Mouse (Mus musculus) neural tube, embryonic 11.5 days (tissue): ENCODE measurements at regions not wholly inside any gene's neighbourhood (a gene's known extent, or its start where the extent isn't known, plus 50 kb on each side); places are given as distances from the start of the nearest gene placed in this dataset.

Source experiments
- ATAC-seq: fragments of 200-750 bp; cut with Nextera tagmentation; 2 replicates; pipeline ENCODE4 v1.8.0; 2017; ENCODE audit warnings: moderate number of reproducible peaks, mild to moderate bottlenecking, moderate TSS enrichment, moderate library complexity; ENCODE audit not compliant: insufficient read depth, low FRiP score, low TSS enrichment
- DNase-seq: peaks from one replicate; pipeline ENCODE4 v3.0.0-alpha.2; 2015; ENCODE audit warnings: low spot score
- H3K27ac ChIP-seq: fragments of 300-500 bp; sonication (generic); 2 replicates; pipeline ENCODE4 v1.5.1; 2014; ENCODE audit warnings: low read depth, mild to moderate bottlenecking, low read length
- H3K27me3 ChIP-seq: fragments of 300-500 bp; sonication (generic); 2 replicates; pipeline ENCODE4 v1.6.1; 2014; ENCODE audit warnings: mild to moderate bottlenecking, low read length, mixed read lengths; ENCODE audit not compliant: control insufficient read depth, insufficient read depth
- H3K36me3 ChIP-seq: fragments of 300-500 bp; sonication (generic); 2 replicates; pipeline ENCODE4 v1.6.1; 2014; ENCODE audit warnings: mild to moderate bottlenecking, low read length, moderate library complexity, mixed read lengths; ENCODE audit not compliant: control insufficient read depth, insufficient read depth
- H3K4me1 ChIP-seq: fragments of 300-500 bp; sonication (generic); 2 replicates; pipeline ENCODE4 v1.6.1; 2014; ENCODE audit warnings: low read length, mixed read lengths; ENCODE audit not compliant: control insufficient read depth, insufficient read depth
- H3K4me2 ChIP-seq: fragments of 300-500 bp; sonication (generic); 2 replicates; pipeline ENCODE4 v1.6.1; 2014; ENCODE audit warnings: low read depth, mild to moderate bottlenecking, moderate library complexity
- H3K4me3 ChIP-seq: fragments of 300-500 bp; sonication (generic); 2 replicates; pipeline ENCODE4 v1.5.1; 2014; ENCODE audit warnings: low read depth, low read length
- H3K9ac ChIP-seq: fragments of 300-500 bp; sonication (generic); 2 replicates; pipeline ENCODE4 v1.6.1; 2014; ENCODE audit warnings: mild to moderate bottlenecking, low read length
- H3K9me3 ChIP-seq: fragments of 300-500 bp; sonication (generic); 2 replicates; pipeline ENCODE4 v1.6.1; 2016; ENCODE audit warnings: low read length; ENCODE audit not compliant: control insufficient read depth
- WGBS: fragments of 180-500 bp; shearing (Covaris S2); extraction: QIAGEN DNeasy Blood & Tissue Kit; methylation state at CpG from one replicate; pipeline ENCODE4 v1.1.7; 2014; 5-methylcytosine and 5-hydroxymethylcytosine counted together

DNA sequence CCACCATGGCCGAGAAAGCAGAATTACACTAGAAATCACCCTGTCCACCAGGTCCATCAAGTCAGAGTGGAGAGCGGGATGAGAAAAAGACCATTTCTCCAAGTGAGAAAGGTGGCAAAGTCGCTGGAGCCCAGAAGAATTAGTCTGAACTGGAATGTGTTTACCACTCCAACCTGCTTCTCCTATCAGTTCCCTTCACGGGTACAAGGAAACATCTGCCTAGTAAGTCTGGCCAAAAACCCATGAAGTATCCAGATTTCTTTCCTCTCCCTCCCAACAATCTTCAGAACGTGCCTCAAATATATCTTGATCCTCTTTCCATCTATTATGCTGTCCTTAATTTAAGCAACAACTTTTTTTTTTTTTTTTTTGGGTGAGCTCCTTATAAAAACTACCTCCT lies 94.2 kb upstream of the Jun start:
- Histone ChIP-seq H3K27ac (no peak overlapping the region), H3K9me3 (no peaks in the 10 kb centered on the region), H3K36me3 (no peaks in the 10 kb centered on the region), H3K4me3 (no peak overlapping the region), H3K4me1 (no peaks in the 10 kb centered on the region), H3K9ac (no peak overlapping the region), H3K4me2 (no peak overlapping the region), H3K27me3 (no peaks in the 10 kb centered on the region)
- WGBS = 86% methylated on average over 5 of the region's 5 CpGs
- no peak for ATAC-seq
- DNase-seq = no peak

DNA sequence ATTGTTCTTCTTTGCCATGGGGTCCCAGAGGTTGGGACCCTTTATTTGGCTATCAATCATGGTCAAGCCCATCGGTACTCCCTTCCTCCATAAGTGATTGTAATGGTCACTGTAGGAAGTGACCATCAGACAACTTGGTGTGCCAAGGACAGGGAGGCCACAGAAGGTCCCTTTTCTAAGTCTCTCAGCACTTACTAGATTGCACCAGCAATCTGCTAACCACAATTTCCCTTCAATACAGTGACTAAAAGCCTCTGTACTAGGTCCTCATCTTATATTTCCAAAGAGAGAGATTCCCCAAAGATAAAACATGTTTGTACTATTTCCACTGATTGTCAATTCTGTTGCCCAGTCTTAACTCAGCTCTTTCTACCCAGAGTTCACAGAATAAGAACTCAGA lies 96.6 kb upstream of the Jun start:
- H3K4me2 ChIP-seq = no peak overlapping the region
- no peaks in the 10 kb centered on the region for H3K9me3 ChIP-seq
- 70% methylated on average over 1 of the region's 1 CpGs for WGBS
- no peak for ATAC-seq
- no peaks in the 10 kb centered on the region for H3K27me3 ChIP-seq
- no peak overlapping the region for H3K27ac ChIP-seq
- no peak for DNase-seq
- H3K36me3 ChIP-seq = no peaks in the 10 kb centered on the region
- no peak overlapping the region for H3K9ac ChIP-seq
- no peak overlapping the region for H3K4me3 ChIP-seq
- H3K4me1 ChIP-seq = peaks cover 1% of the 10 kb centered on the region

- no peak for DNase-seq
- Histone ChIP-seq H3K9ac (no peak overlapping the region), H3K27ac (no peak overlapping the region), H3K27me3 (no peaks in the 10 kb centered on the region), H3K9me3 (no peaks in the 10 kb centered on the region), H3K4me1 (peaks cover 7% of the 10 kb centered on the region), H3K4me3 (no peak overlapping the region), H3K4me2 (no peak overlapping the region), H3K36me3 (no peaks in the 10 kb centered on the region)
- 88% methylated on average over 8 of the region's 8 CpGs for WGBS
- ATAC-seq = no peak
Observed at GRCm38 (mm10) chr4:95151678-95152077, 99.7 kb upstream of the Jun start.

DNA sequence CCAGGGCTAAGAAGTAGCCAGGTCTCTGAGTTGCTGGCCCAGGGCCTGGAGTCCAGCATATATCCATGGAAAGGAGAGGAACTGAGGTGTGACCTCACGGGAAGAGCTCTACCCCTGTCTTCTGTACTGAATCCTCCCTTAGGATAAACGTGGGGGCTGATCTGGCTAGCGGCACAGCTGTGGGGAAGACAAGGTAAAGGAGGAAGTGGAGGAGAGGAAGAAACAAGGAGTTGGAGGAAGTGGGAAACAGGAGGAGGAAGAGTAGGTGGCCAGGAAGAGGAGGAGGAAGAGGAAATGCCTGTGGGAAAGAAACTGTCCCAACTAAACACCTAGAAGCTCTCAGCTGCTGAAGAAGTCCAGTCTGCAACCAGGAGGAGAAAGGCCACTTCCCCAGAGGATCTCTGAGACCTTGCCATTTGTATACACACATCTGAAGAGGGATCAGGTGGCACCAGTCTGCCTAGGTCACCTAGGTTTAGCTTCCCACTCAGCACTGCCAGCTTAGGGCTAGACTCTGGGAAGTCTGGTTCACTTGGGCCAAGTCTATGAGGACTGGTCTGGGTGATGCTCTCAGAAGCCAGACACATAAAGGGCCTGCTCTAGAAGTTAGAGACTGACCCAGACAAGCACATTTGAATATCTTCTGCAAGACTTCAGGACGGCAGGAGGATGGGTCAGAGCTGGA lies 100.6 kb upstream of the Jun start:
- Histone ChIP-seq H3K9ac (no peak overlapping the region), H3K4me1 (peaks cover 7% of the 10 kb centered on the region), H3K9me3 (no peaks in the 10 kb centered on the region), H3K27ac (no peak overlapping the region), H3K27me3 (no peaks in the 10 kb centered on the region), H3K36me3 (no peaks in the 10 kb centered on the region), H3K4me3 (no peak overlapping the region), H3K4me2 (no peak overlapping the region)
- 77% methylated on average over 4 of the region's 4 CpGs for WGBS
- no peak for DNase-seq
- ATAC-seq = no peak

DNA sequence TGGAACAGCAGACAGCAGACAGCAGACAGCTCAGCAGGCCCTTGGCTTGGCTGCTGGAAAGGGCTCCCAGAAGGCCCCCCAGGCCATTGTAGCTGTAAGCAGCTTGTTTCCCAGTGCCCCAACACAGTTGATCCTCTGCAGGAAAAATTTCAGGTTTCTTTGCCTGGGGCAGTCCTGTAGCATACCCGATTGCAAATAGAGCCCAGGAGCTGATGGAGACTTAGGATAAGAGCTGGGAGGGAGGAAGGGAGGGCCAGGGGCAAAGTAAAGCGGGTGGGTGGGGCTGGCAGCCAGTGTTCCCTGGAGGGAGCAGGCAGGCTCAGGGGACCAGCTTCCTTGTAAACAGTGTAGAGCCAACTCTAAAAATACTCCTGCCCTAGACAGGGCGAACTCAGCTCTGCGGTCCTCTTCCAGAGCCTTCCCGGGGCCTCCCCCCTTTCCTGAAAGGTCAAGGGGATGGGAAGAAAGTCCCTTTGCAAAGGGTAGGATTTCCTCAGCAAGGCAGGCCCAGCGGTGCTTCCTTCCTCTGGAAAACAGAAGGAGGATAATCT lies 101.8 kb upstream of the Jun start:
- H3K4me1 ChIP-seq = peaks cover 7% of the 10 kb centered on the region
- WGBS = 35% methylated on average over 6 of the region's 6 CpGs
- H3K27ac ChIP-seq = no peak overlapping the region
- no peaks in the 10 kb centered on the region for H3K27me3 ChIP-seq
- no peak overlapping the region for H3K4me3 ChIP-seq
- no peak for DNase-seq
- H3K9me3 ChIP-seq = no peaks in the 10 kb centered on the region
- H3K4me2 ChIP-seq = no peak overlapping the region
- H3K36me3 ChIP-seq = no peaks in the 10 kb centered on the region
- ATAC-seq = no peak
- H3K9ac ChIP-seq = no peak overlapping the region

GRCm38 (mm10) chr4:95154377-95154776 lies 102.4 kb upstream of the Jun start:
- H3K27me3 ChIP-seq = no peaks in the 10 kb centered on the region
- DNase-seq (no peak), ATAC-seq (no peak)
- H3K9me3 ChIP-seq = no peaks in the 10 kb centered on the region
- peaks cover 7% of the 10 kb centered on the region for H3K4me1 ChIP-seq
- no peak overlapping the region for H3K27ac ChIP-seq
- 72% methylated on average over 14 of the region's 14 CpGs for WGBS
- no peak overlapping the region for H3K4me2 ChIP-seq
- no peak overlapping the region for H3K4me3 ChIP-seq
- no peak overlapping the region for H3K9ac ChIP-seq
- H3K36me3 ChIP-seq = no peaks in the 10 kb centered on the region

- DNase-seq (no peak), ATAC-seq (no peak)
- no peak overlapping the region for H3K4me3 ChIP-seq
- H3K4me2 ChIP-seq = no peak overlapping the region
- H3K9me3 ChIP-seq = no peaks in the 10 kb centered on the region
- no peaks in the 10 kb centered on the region for H3K27me3 ChIP-seq
- no peak overlapping the region for H3K27ac ChIP-seq
- WGBS = 85% methylated on average over 2 of the region's 2 CpGs
- no peak overlapping the region for H3K9ac ChIP-seq
- H3K4me1 ChIP-seq = peaks cover 7% of the 10 kb centered on the region
- H3K36me3 ChIP-seq = no peaks in the 10 kb centered on the region
Observed at GRCm38 (mm10) chr4:95155178-95155577, 103.2 kb upstream of the Jun start.

DNA sequence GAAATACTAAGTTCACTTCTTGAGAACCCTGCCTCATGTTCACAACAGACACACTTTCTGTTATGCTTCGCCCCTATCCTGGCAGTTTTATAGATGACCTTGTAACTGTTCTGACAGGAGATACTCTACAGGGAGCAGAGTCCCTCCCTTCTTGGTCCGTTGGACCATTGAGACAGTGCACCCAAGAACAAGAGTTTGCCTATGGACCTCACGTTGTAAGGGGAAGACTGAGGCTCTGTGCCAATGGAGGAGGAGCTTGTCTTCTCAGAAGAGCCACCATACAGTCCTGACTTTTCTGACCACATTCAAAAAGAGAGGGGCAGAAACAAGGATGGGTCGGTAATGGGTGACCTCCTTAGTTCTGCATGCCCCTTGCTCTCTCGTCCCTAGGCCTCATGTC lies 103.8 kb upstream of the Jun start:
- Histone ChIP-seq H3K27me3 (no peaks in the 10 kb centered on the region), H3K4me2 (no peak overlapping the region), H3K36me3 (no peaks in the 10 kb centered on the region), H3K9me3 (no peaks in the 10 kb centered on the region), H3K27ac (no peak overlapping the region), H3K9ac (no peak overlapping the region), H3K4me1 (peaks cover 7% of the 10 kb centered on the region), H3K4me3 (no peak overlapping the region)
- ATAC-seq (no peak), DNase-seq (no peak)
- 90% methylated on average over 5 of the region's 5 CpGs for WGBS

GRCm38 (mm10) chr4:95156451-95157271 lies 104.6 kb upstream of the Jun start:
- no peak overlapping the region for H3K9ac ChIP-seq
- no peaks in the 10 kb centered on the region for H3K36me3 ChIP-seq
- DNase-seq (no peak), ATAC-seq (no peak)
- H3K4me1 ChIP-seq = peaks cover 7% of the 10 kb centered on the region
- H3K4me2 ChIP-seq = no peak overlapping the region
- H3K4me3 ChIP-seq = no peak overlapping the region
- H3K27me3 ChIP-seq = no peaks in the 10 kb centered on the region
- H3K27ac ChIP-seq = no peak overlapping the region
- H3K9me3 ChIP-seq = no peaks in the 10 kb centered on the region
- WGBS = 61% methylated on average over 5 of the region's 5 CpGs
